Mouse (Mus musculus) embryonic facial prominence, embryonic 14.5 days (tissue): Measurements from ENCODE around the gene Atf6. TPM values are rescaled to one million over a fixed set of nuclear protein-coding genes. Genes with fewer than 3 reads are reported as not detected.

Experiments used
- ATAC-seq: fragments of 200-750 bp; cut with Nextera tagmentation; 2 replicates; pipeline ENCODE4 v1.8.0; 2017; ENCODE audit warnings: low read depth, moderate number of reproducible peaks, moderate TSS enrichment
- DNase-seq: peaks from one replicate; pipeline ENCODE4 v3.0.0-alpha.2; 2015; ENCODE audit warnings: low spot score
- H3K27ac ChIP-seq: fragments of 300-500 bp; sonication (generic); replicated peaks from 2 replicates; pipeline ENCODE4 v1.5.1; 2014; ENCODE audit warnings: low read depth, mild to moderate bottlenecking, low read length, moderate library complexity
- H3K27me3 ChIP-seq: fragments of 300-500 bp; sonication (generic); replicated peaks from 2 replicates; pipeline ENCODE4 v1.6.1; 2014; ENCODE audit warnings: low read length; ENCODE audit not compliant: control insufficient read depth, insufficient read depth
- H3K36me3 ChIP-seq: fragments of 300-500 bp; sonication (generic); 2 replicates; pipeline ENCODE4 v1.6.1; 2014; ENCODE audit warnings: low read length, mixed read lengths; ENCODE audit not compliant: control insufficient read depth, insufficient read depth
- H3K4me1 ChIP-seq: fragments of 300-500 bp; sonication (generic); 2 replicates; pipeline ENCODE4 v1.6.1; 2014; ENCODE audit warnings: antibody characterized with exemption, low read length; ENCODE audit not compliant: control insufficient read depth, insufficient read depth
- H3K4me2 ChIP-seq: fragments of 300-500 bp; sonication (generic); 2 replicates; pipeline ENCODE4 v1.6.1; 2014; ENCODE audit warnings: low read depth, mild to moderate bottlenecking, low read length, moderate library complexity, mixed read lengths
- H3K4me3 ChIP-seq: fragments of 300-500 bp; sonication (generic); 2 replicates; pipeline ENCODE4 v1.5.1; 2014; ENCODE audit warnings: low read depth, mild to moderate bottlenecking, low read length
- H3K9ac ChIP-seq: fragments of 300-500 bp; sonication (generic); 2 replicates; pipeline ENCODE4 v1.6.1; 2014; ENCODE audit warnings: low read depth, mild to moderate bottlenecking, low read length, moderate library complexity, mixed read lengths
- H3K9me3 ChIP-seq: fragments of 300-500 bp; sonication (generic); 2 replicates; pipeline ENCODE4 v1.6.1; 2016; ENCODE audit warnings: low read length; ENCODE audit not compliant: control insufficient read depth
- WGBS: fragments of 180-500 bp; shearing (Covaris S2); extraction: QIAGEN DNeasy Blood & Tissue Kit; methylation state at CpG from one replicate; pipeline ENCODE4 v1.1.7; 2014; 5-methylcytosine and 5-hydroxymethylcytosine counted together
- polyA plus RNA-seq: library from polyadenylated mRNA; unstranded; fragments of >200 nt; fragmentation: Nextera tagmentation; extraction: Ambion mirVana; gene quantifications from 2 replicates; pipeline ENCODE4 v1.2.1, GENCODE M21; 2014

Atf6 gene
- polyA plus RNA-seq, 1 experiment from 2014 or later, result 10.8 TPM

- DNase-seq, result no peak
- ATAC-seq, result no peak
- WGBS, result 91% methylated on average over 14 of the region's 14 CpGs
Observed at GRCm38 (mm10) chr1:170786570-170787341, 80.8 kb downstream of the Atf6 start.

GRCm38 (mm10) chr1:170777688-170778087 is 89.9 kb downstream of the Atf6 start:
- Histone ChIP-seq H3K27ac (no peak overlapping the region), H3K9me3 (no peaks in the 10 kb centered on the region), H3K36me3 (no peaks in the 10 kb centered on the region), H3K9ac (no peak overlapping the region), H3K27me3 (no peaks in the 10 kb centered on the region), H3K4me2 (no peak overlapping the region), H3K4me3 (no peak overlapping the region), H3K4me1 (no peaks in the 10 kb centered on the region)
- no peak for ATAC-seq
- DNase-seq, result no peak
- WGBS, result 88% methylated on average over 4 of the region's 4 CpGs

More at GRCm38 (mm10) chr1:170786570-170787341, 80.8 kb downstream of the Atf6 start:
- no peaks in the 10 kb centered on the region for H3K4me1 ChIP-seq
- H3K27ac ChIP-seq, result no peak overlapping the region
- no peak overlapping the region for H3K9ac ChIP-seq
- H3K9me3 ChIP-seq, result no peaks in the 10 kb centered on the region
- no peak overlapping the region for H3K4me3 ChIP-seq
- H3K4me2 ChIP-seq, result no peak overlapping the region
- H3K36me3 ChIP-seq, result peaks cover 33% of the 10 kb centered on the region
- H3K27me3 ChIP-seq, result no peaks in the 10 kb centered on the region

GRCm38 (mm10) chr1:170774431-170774830 is 93.1 kb downstream of the Atf6 start:
- Histone ChIP-seq H3K27ac (no peak overlapping the region), H3K36me3 (no peaks in the 10 kb centered on the region), H3K4me1 (no peaks in the 10 kb centered on the region), H3K4me2 (no peak overlapping the region), H3K9me3 (no peaks in the 10 kb centered on the region), H3K27me3 (no peaks in the 10 kb centered on the region), H3K4me3 (no peak overlapping the region), H3K9ac (no peak overlapping the region)
- WGBS, result 63% methylated on average over 1 of the region's 1 CpGs
- DNase-seq (no peak), ATAC-seq (no peak)

GRCm38 (mm10) chr1:170773506-170773905 is 94.1 kb downstream of the Atf6 start:
- 85% methylated on average over 4 of the region's 4 CpGs for WGBS
- no peak for DNase-seq
- Histone ChIP-seq H3K4me1 (no peaks in the 10 kb centered on the region), H3K4me3 (no peak overlapping the region), H3K9ac (no peak overlapping the region), H3K9me3 (no peaks in the 10 kb centered on the region), H3K27ac (no peak overlapping the region), H3K4me2 (no peak overlapping the region), H3K27me3 (no peaks in the 10 kb centered on the region), H3K36me3 (no peaks in the 10 kb centered on the region)
- no peak for ATAC-seq

GRCm38 (mm10) chr1:170771437-170772003 is 96.1 kb downstream of the Atf6 start:
- Histone ChIP-seq H3K4me3 (no peak overlapping the region), H3K4me1 (no peaks in the 10 kb centered on the region), H3K9ac (no peak overlapping the region), H3K4me2 (peak overlapping the region; percentile 20; the same call in 1 of the 2 replicates), H3K36me3 (no peaks in the 10 kb centered on the region), H3K9me3 (no peaks in the 10 kb centered on the region), H3K27me3 (no peaks in the 10 kb centered on the region), H3K27ac (no peak overlapping the region)
- DNase-seq (peak; percentile 17), ATAC-seq (peak; percentile 47; the same call in 1 of the 2 replicates)
- WGBS, result 65% methylated on average over 25 of the region's 25 CpGs

- no peaks in the 10 kb centered on the region for H3K4me1 ChIP-seq
- DNase-seq, result peak; percentile 39
- no peaks in the 10 kb centered on the region for H3K27me3 ChIP-seq
- no peak overlapping the region for H3K27ac ChIP-seq
- 87% methylated on average over 14 of the region's 14 CpGs for WGBS
- no peak overlapping the region for H3K9ac ChIP-seq
- H3K4me3 ChIP-seq, result no peak overlapping the region
- no peak overlapping the region for H3K4me2 ChIP-seq
- no peaks in the 10 kb centered on the region for H3K9me3 ChIP-seq
- H3K36me3 ChIP-seq, result no peaks in the 10 kb centered on the region
- no peak for ATAC-seq
Observed at GRCm38 (mm10) chr1:170770691-170771090, 96.9 kb downstream of the Atf6 start.

GRCm38 (mm10) chr1:170766997-170767396 is 100.6 kb downstream of the Atf6 start:
- Histone ChIP-seq H3K4me2 (no peak overlapping the region), H3K4me3 (no peak overlapping the region), H3K4me1 (no peaks in the 10 kb centered on the region), H3K9me3 (no peaks in the 10 kb centered on the region), H3K36me3 (no peaks in the 10 kb centered on the region), H3K9ac (no peak overlapping the region), H3K27ac (peak overlapping the region; percentile 28; the same call in 1 of the 2 replicates), H3K27me3 (no peaks in the 10 kb centered on the region)
- ATAC-seq, result peak; percentile 47; the same call in 1 of the 2 replicates
- WGBS, result 72% methylated on average over 2 of the region's 2 CpGs
- DNase-seq, result peak; percentile 41

- WGBS, result 88% methylated on average over 1 of the region's 1 CpGs
- Histone ChIP-seq H3K9me3 (no peaks in the 10 kb centered on the region), H3K4me3 (no peak overlapping the region), H3K36me3 (no peaks in the 10 kb centered on the region), H3K4me2 (no peak overlapping the region), H3K4me1 (no peaks in the 10 kb centered on the region), H3K27ac (no peak overlapping the region), H3K27me3 (no peaks in the 10 kb centered on the region), H3K9ac (no peak overlapping the region)
- ATAC-seq (no peak), DNase-seq (no peak)
Observed at GRCm38 (mm10) chr1:170764798-170765197, 102.8 kb downstream of the Atf6 start.
